ENCODE assay signal across 9 mouse cellular contexts in genomic region chr10:75036883-75037379, GRCm38 (mm10). TPM values are rescaled to one million over a fixed set of nuclear protein-coding genes. Genes with fewer than 3 reads are reported as not detected.
DNase-seq lines count a peak whose midpoint lies in the region; ATAC-seq and TF ChIP-seq lines count a peak whose summit lies in the region.
"Had no signal": no experiment of that assay in that cellular context is flagged by ENCODE, and none has a peak within 500 bp of the region (broad histone marks: within the 10 kb centered on the region; RNA-seq: fewer than 3 reads in every experiment).

Gene Rab36 (plus strand): TSS chr10:75037058.

- DNase-seq in 3T3-L1 (ENCODE audit: low read depth, low spot score), result peak; percentile 99
- DNase-seq in liver, adult 2 months (ENCODE audit: extremely low read depth, low read depth, low spot score), result peak; percentile 66
- peak; percentile 70 to 80 for DNase-seq in spleen, postnatal 4 days (ENCODE audit: low spot score in 2 of 2)

- no peaks in the 10 kb centered on the region for H3K36me3 ChIP-seq in embryonic facial prominence, embryonic 15.5 days
- no peaks in the 10 kb centered on the region for H3K36me3 ChIP-seq in heart, embryonic 12.5 days
- no peaks in the 10 kb centered on the region for H3K36me3 ChIP-seq in kidney, embryonic 16.5 days (ENCODE audit: insufficient read depth, low read length)
- H3K36me3 ChIP-seq in liver, adult 2 months (ENCODE audit: control insufficient read depth, insufficient read depth, low read length), result no peaks in the 10 kb centered on the region
- no peaks in the 10 kb centered on the region for H3K36me3 ChIP-seq in myocyte (ENCODE audit: control insufficient read depth, insufficient read depth)

- peaks cover 3% of the 10 kb centered on the region for H3K4me1 ChIP-seq in bone marrow, adult 2 months (ENCODE audit: control insufficient read depth, insufficient read depth, low read length)
- H3K4me1 ChIP-seq in embryonic facial prominence, embryonic 15.5 days, result peaks cover 17% of the 10 kb centered on the region
- peaks cover 17% of the 10 kb centered on the region for H3K4me1 ChIP-seq in heart, embryonic 12.5 days (replicated peaks)
- H3K4me1 ChIP-seq in kidney, embryonic 16.5 days (ENCODE audit: insufficient read depth, low read length), result peaks cover 15% of the 10 kb centered on the region
- H3K4me1 ChIP-seq in liver, adult 2 months (ENCODE audit: control insufficient read depth, insufficient read depth, low read length), result peaks cover 10% of the 10 kb centered on the region

- no peak for TF ChIP-seq POLR2A in bone marrow, adult 2 months (IDR thresholded peaks at IDR 0.05; ENCODE audit: borderline replicate concordance, control insufficient read depth, low read depth, low read length)
- no peak for TF ChIP-seq POLR2A in liver, adult 2 months (IDR thresholded peaks at IDR 0.05; ENCODE audit: extremely low read depth, insufficient read depth, low read length)
- TF ChIP-seq POLR2A in myocyte (IDR thresholded peaks at IDR 0.05; ENCODE audit: insufficient read length, low read depth), result no peak

- WGBS in bone marrow, adult 2 months, result 2% methylated on average over 36 of the region's 36 CpGs
- WGBS in embryonic facial prominence, embryonic 15.5 days, result under 1% methylated on average over 36 of the region's 36 CpGs
- WGBS in heart, embryonic 12.5 days, result under 1% methylated on average over 36 of the region's 36 CpGs
- under 1% methylated on average over 36 of the region's 36 CpGs for WGBS in kidney, embryonic 16.5 days
- WGBS in liver, adult 2 months, result 4% methylated on average over 36 of the region's 36 CpGs

- H3K9me3 ChIP-seq in embryonic facial prominence, embryonic 15.5 days (replicated peaks), result no peaks in the 10 kb centered on the region
- no peaks in the 10 kb centered on the region for H3K9me3 ChIP-seq in heart, embryonic 12.5 days (replicated peaks)
- no peaks in the 10 kb centered on the region for H3K9me3 ChIP-seq in kidney, embryonic 16.5 days (ENCODE audit: low read length)

- H3K4me2 ChIP-seq in embryonic facial prominence, embryonic 15.5 days (replicated peaks), result peak within 1 kb of the TSS; percentile 72
- peak within 1 kb of the TSS; percentile 82 for H3K4me2 ChIP-seq in heart, embryonic 12.5 days
- H3K4me2 ChIP-seq in kidney, embryonic 16.5 days (replicated peaks; ENCODE audit: low read depth, low read length), result peak within 1 kb of the TSS; percentile 82
- peak within 1 kb of the TSS; percentile 87 for H3K4me2 ChIP-seq in myocyte (ENCODE audit: low read depth)

- no peak for TF ChIP-seq CTCF in bone marrow, adult 2 months (IDR thresholded peaks at IDR 0.05; ENCODE audit: control insufficient read depth, insufficient read depth, low read length)
- no peak for TF ChIP-seq CTCF in liver, adult 2 months (IDR thresholded peaks at IDR 0.05; ENCODE audit: low read depth, low read length)

- H3K27me3 ChIP-seq in embryonic facial prominence, embryonic 15.5 days, result no peaks in the 10 kb centered on the region
- H3K27me3 ChIP-seq in heart, embryonic 12.5 days (replicated peaks), result no peaks in the 10 kb centered on the region
- no peaks in the 10 kb centered on the region for H3K27me3 ChIP-seq in kidney, embryonic 16.5 days (ENCODE audit: insufficient read depth, low read length)
- H3K27me3 ChIP-seq in liver, adult 2 months (ENCODE audit: control insufficient read depth, insufficient read depth, low read length), result no peaks in the 10 kb centered on the region
- no peaks in the 10 kb centered on the region for H3K27me3 ChIP-seq in myocyte (ENCODE audit: control insufficient read depth, insufficient read depth, insufficient read length)

- H3K79me2 ChIP-seq in liver, adult 2 months (ENCODE audit: control insufficient read depth, insufficient read depth, low read length), result no peaks in the 10 kb centered on the region
- no peaks in the 10 kb centered on the region for H3K79me2 ChIP-seq in myocyte (ENCODE audit: control insufficient read depth, insufficient read depth)

- peak within 1 kb of the TSS; percentile 49; the same call in 1 of the 2 replicates for H3K9ac ChIP-seq in embryonic facial prominence, embryonic 15.5 days
- H3K9ac ChIP-seq in heart, embryonic 12.5 days, result peak within 1 kb of the TSS; percentile 73
- H3K9ac ChIP-seq in kidney, embryonic 16.5 days (replicated peaks; ENCODE audit: low read length), result peak within 1 kb of the TSS; percentile 70
- H3K9ac ChIP-seq in liver, adult 2 months (ENCODE audit: low read depth, low read length), result no peak within 1 kb of the TSS

- H3K4me3 ChIP-seq in bone marrow, adult 2 months (replicated peaks; ENCODE audit: control insufficient read depth, low read depth, low read length), result peak within 1 kb of the TSS; percentile 50
- peak within 1 kb of the TSS; percentile 42 for H3K4me3 ChIP-seq in embryonic facial prominence, embryonic 15.5 days (replicated peaks)
- H3K4me3 ChIP-seq in heart, embryonic 12.5 days, result peak within 1 kb of the TSS; percentile 50
- H3K4me3 ChIP-seq in kidney, embryonic 16.5 days (ENCODE audit: low read length), result peak within 1 kb of the TSS; percentile 57
- peak within 1 kb of the TSS; percentile 36 for H3K4me3 ChIP-seq in liver, adult 2 months (ENCODE audit: insufficient read depth, low read depth, low read length)
- H3K4me3 ChIP-seq in myocyte, result peak within 1 kb of the TSS; percentile 14

- H3ac ChIP-seq in myocyte (ENCODE audit: control insufficient read depth, insufficient read length), result no peak within 1 kb of the TSS

- H3K27ac ChIP-seq in bone marrow, adult 2 months (ENCODE audit: control insufficient read depth, insufficient read depth, low read depth, low read length, poor library complexity), result peak within 1 kb of the TSS; percentile 15; the same call in 1 of the 2 replicates
- H3K27ac ChIP-seq in embryonic facial prominence, embryonic 15.5 days (replicated peaks), result peak within 1 kb of the TSS; percentile 65; the same call in 1 of the 2 replicates
- peak within 1 kb of the TSS; percentile 58 for H3K27ac ChIP-seq in heart, embryonic 12.5 days (ENCODE audit: poor library complexity, severe bottlenecking)
- H3K27ac ChIP-seq in kidney, embryonic 16.5 days (ENCODE audit: low read length), result peak within 1 kb of the TSS; percentile 74; the same call in 1 of the 2 replicates
- H3K27ac ChIP-seq in liver, adult 2 months (replicated peaks; ENCODE audit: insufficient read depth, low read depth, low read length), result no peak within 1 kb of the TSS

- peak; percentile 91 for ATAC-seq in embryonic facial prominence, embryonic 15.5 days (ENCODE audit: insufficient number of reproducible peaks, low FRiP score, low TSS enrichment, low read depth)
- peak; percentile 93 for ATAC-seq in heart, embryonic 12.5 days (ENCODE audit: insufficient number of reproducible peaks, low FRiP score)
- ATAC-seq in kidney, embryonic 16.5 days (ENCODE audit: low FRiP score, low TSS enrichment), result peak; percentile 97

TF ChIP-seq in myocyte, 11 proteins besides CTCF, POLR2A, EP300 and RAD21:
- no peak for TF ChIP-seq POLR2AphosphoS2 (IDR thresholded peaks at IDR 0.05; ENCODE audit: insufficient read length, low read depth)
- TF ChIP-seq USF1 (IDR thresholded peaks at IDR 0.05; ENCODE audit: low read depth), result no peak
- no peak for TF ChIP-seq REST (IDR thresholded peaks at IDR 0.05; ENCODE audit: insufficient read depth, insufficient read length)
- no peak for TF ChIP-seq TCF3 (IDR thresholded peaks at IDR 0.05; ENCODE audit: insufficient read length, low read depth)
- no peak for TF ChIP-seq MYOD1 (IDR thresholded peaks at IDR 0.05; ENCODE audit: control insufficient read depth in 1 of 3, insufficient read length in 2 of 3, low read depth in 2 of 3)
- TF ChIP-seq MAX (IDR thresholded peaks at IDR 0.05; ENCODE audit: low read depth), result no peak
- TF ChIP-seq SRF (IDR thresholded peaks at IDR 0.05; ENCODE audit: control insufficient read depth, insufficient read length, low read depth), result no peak

RNA-seq across cellular contexts. Expression of gene Rab36, which starts in this region (rescaled TPM):
- polyA plus RNA-seq in bone marrow, adult 2 months (2011; ENCODE audit: insufficient read depth, insufficient read length, low replicate concordance, missing spikeins), result 4.7 and 9.9 TPM in 2 replicates
- polyA plus RNA-seq in embryonic facial prominence, embryonic 15.5 days (2015; fragmentation: Nextera tagmentation; extraction: Ambion mirVana), result 10.6 and 15.0 TPM in 2 replicates
- polyA plus RNA-seq in heart, embryonic 12.5 days (2016; fragmentation: Nextera tagmentation; extraction: Ambion mirVana), result 4.3 and 4.8 TPM in 2 replicates
- polyA plus RNA-seq in kidney, embryonic 16.5 days (2015; fragmentation: Nextera tagmentation; extraction: Ambion mirVana), result 10.9 and 12.9 TPM in 2 replicates
- total RNA-seq in liver, adult 2 months (2014; rRNA removed), result 0.18 and 0.34 TPM in 2 replicates
- 0.34 and 0.70 TPM in 2 replicates for polyA plus RNA-seq in liver, adult 2 months (2012; rRNA removed)
- 0.83 TPM for polyA plus RNA-seq in myocyte (2012; fragmentation: generic; extraction: Trizol)
- total RNA-seq: MEL had no signal

Comparison
In these comparisons a context has a peak if more than half of its experiments do, and no peak if none do; other contexts are left out.
1. Peak in DNase-seq and H3K4me3 ChIP-seq in liver, adult 2 months; RNA of the gene not detected or under 1 TPM.